Mouse (Mus musculus): ENCODE measurements around the gene Stx8.

GRCm38 (mm10) chr11:68075331-68075730 lies 109.3 kb downstream of the Stx8 start:
- TF ChIP-seq CTCF (IDR thresholded peaks at IDR 0.05; ENCODE audit: borderline replicate concordance, insufficient read depth, low read length) (no peak), POLR2A (IDR thresholded peaks at IDR 0.05; ENCODE audit: low read depth, low read length) (no peak)
